Mouse (Mus musculus): ENCODE results near the gene Olfr283. TPM values are rescaled to one million over a fixed set of nuclear protein-coding genes. Genes with fewer than 3 reads are reported as not detected.

The Olfr283 gene
- polyA plus RNA-seq, 1 experiment from 2014 or later: not detected

DNA sequence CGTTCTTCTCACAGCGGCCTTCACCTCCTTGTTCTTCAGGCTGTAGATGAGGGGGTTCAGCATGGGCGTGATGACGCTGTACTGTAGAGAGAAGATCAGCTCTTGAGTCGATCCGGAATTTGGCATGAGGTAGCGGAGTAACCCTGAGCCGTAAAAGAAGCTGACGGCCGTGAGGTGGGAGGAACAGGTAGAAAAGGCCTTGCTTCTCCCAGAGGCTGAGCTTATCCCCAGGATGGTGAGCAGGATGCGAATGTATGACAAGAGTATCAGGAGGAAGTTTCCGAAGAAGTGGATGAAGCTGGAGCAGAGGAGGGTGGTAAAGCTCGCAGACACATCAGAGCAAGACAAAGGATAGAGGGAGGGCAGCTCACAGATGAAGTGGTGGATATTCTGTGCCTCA lies 2.5 kb downstream of the Olfr283 start:
- DNase-seq (ENCODE audit: low spot score): no peak
- 91% methylated on average over 13 of the region's 13 CpGs for WGBS
- no peak overlapping the region for H3K9ac ChIP-seq (ENCODE audit: low read length)
- no peaks in the 10 kb centered on the region for H3K9me3 ChIP-seq (ENCODE audit: control insufficient read depth, low read length)
- no peak overlapping the region for H3K4me3 ChIP-seq (ENCODE audit: low read depth, low read length)
- no peak for ATAC-seq (replicated peaks; ENCODE audit: low FRiP score)
- no peaks in the 10 kb centered on the region for H3K4me1 ChIP-seq (replicated peaks; ENCODE audit: control insufficient read depth, insufficient read depth, low read length)
- no peak overlapping the region for H3K4me2 ChIP-seq (ENCODE audit: low read depth, low read length, severe bottlenecking)
- H3K27ac ChIP-seq (ENCODE audit: low read depth, low read length): no peak overlapping the region
- H3K36me3 ChIP-seq (ENCODE audit: control insufficient read depth, insufficient read depth, low read length): no peaks in the 10 kb centered on the region
- no peaks in the 10 kb centered on the region for H3K27me3 ChIP-seq (ENCODE audit: control insufficient read depth, insufficient read depth, low read length)

DNA sequence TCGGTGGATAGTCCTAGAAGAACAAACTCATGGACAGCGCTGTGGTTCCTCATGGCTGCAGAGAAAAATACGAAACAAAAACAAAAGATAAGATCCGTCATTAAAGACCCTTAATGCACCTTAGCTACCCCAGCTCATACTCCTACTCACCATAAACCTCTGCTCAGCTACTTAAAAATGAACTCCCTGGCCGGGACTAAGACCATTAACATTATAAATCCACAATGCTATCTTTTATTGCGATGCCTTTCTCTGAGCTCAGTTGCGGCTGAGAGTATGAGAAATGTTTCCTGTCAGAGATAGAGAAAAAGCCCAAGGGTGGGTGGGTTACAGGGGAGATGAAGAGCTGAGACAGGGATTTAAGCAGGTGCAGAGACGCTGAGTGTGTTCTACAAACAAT lies 39.9 kb downstream of the Olfr283 start, which contains the start of gene Olfr284:
Olfr284 (minus strand) TSS at position 101 of the 400 bp plus-strand sequence.
- DNase-seq (ENCODE audit: low spot score): no peak
- H3K27ac ChIP-seq (ENCODE audit: low read depth, low read length): no peak within 1 kb of the TSS

More for the DNA sequence above, 39.9 kb downstream of the Olfr283 start, which contains the start of gene Olfr284:
- no peak within 1 kb of the TSS for H3K4me3 ChIP-seq (ENCODE audit: low read depth, low read length)
- ATAC-seq (replicated peaks; ENCODE audit: low FRiP score): no peak
- no peaks in the 10 kb centered on the region for H3K36me3 ChIP-seq (ENCODE audit: control insufficient read depth, insufficient read depth, low read length)
- H3K9me3 ChIP-seq (ENCODE audit: control insufficient read depth, low read length): no peaks in the 10 kb centered on the region
- H3K4me1 ChIP-seq (replicated peaks; ENCODE audit: control insufficient read depth, insufficient read depth, low read length): no peaks in the 10 kb centered on the region
- no peaks in the 10 kb centered on the region for H3K27me3 ChIP-seq (ENCODE audit: control insufficient read depth, insufficient read depth, low read length)
- no peak within 1 kb of the TSS for H3K9ac ChIP-seq (ENCODE audit: low read length)
- no peak within 1 kb of the TSS for H3K4me2 ChIP-seq (ENCODE audit: low read depth, low read length, severe bottlenecking)
- WGBS: 91% methylated on average over 8 of the region's 8 CpGs

Other genes starting within 250 kb of the Olfr283 start
- gene Asb8, start 215.3 kb downstream of the Olfr283 start, polyA plus RNA-seq (2014; fragmentation: Nextera tagmentation; extraction: Ambion mirVana): 47.4 and 49.4 TPM in 2 replicates
- 8.7 and 10.1 TPM in 2 replicates for gene Ccdc184, start 213.8 kb downstream of the Olfr283 start, polyA plus RNA-seq (2014; fragmentation: Nextera tagmentation; extraction: Ambion mirVana)
- not detected in 2 replicates for gene Olfr288, start 185.4 kb downstream of the Olfr283 start, polyA plus RNA-seq (2014; fragmentation: Nextera tagmentation; extraction: Ambion mirVana)
- gene Gm44579, start 160.0 kb downstream of the Olfr283 start, polyA plus RNA-seq (2014; fragmentation: Nextera tagmentation; extraction: Ambion mirVana): not detected in 2 replicates
- not detected in 2 replicates for gene Olfr287, start 159.9 kb downstream of the Olfr283 start, polyA plus RNA-seq (2014; fragmentation: Nextera tagmentation; extraction: Ambion mirVana)
- not detected in 2 replicates for gene Olfr286, start 146.5 kb downstream of the Olfr283 start, polyA plus RNA-seq (2014; fragmentation: Nextera tagmentation; extraction: Ambion mirVana)
- not detected in 2 replicates for gene H1fnt, start 123.7 kb downstream of the Olfr283 start, polyA plus RNA-seq (2014; fragmentation: Nextera tagmentation; extraction: Ambion mirVana)
- 1.2 TPM in 2 replicates for gene Zfp641, start 84.8 kb downstream of the Olfr283 start, polyA plus RNA-seq (2014; fragmentation: Nextera tagmentation; extraction: Ambion mirVana)
- not detected in 2 replicates for gene Olfr285, start 63.6 kb downstream of the Olfr283 start, polyA plus RNA-seq (2014; fragmentation: Nextera tagmentation; extraction: Ambion mirVana)
- gene Olfr284, start 40.0 kb downstream of the Olfr283 start, polyA plus RNA-seq (2014; fragmentation: Nextera tagmentation; extraction: Ambion mirVana): not detected in 2 replicates
- gene Olfr282, start 50.3 kb upstream of the Olfr283 start, polyA plus RNA-seq (2014; fragmentation: Nextera tagmentation; extraction: Ambion mirVana): not detected in 2 replicates
- gene Olfr281, start 71.6 kb upstream of the Olfr283 start, polyA plus RNA-seq (2014; fragmentation: Nextera tagmentation; extraction: Ambion mirVana): not detected in 2 replicates
- gene OR5BS1P, start 89.0 kb upstream of the Olfr283 start, polyA plus RNA-seq (2014; fragmentation: Nextera tagmentation; extraction: Ambion mirVana): not detected in 2 replicates
- gene Lalba, start 101.8 kb upstream of the Olfr283 start, polyA plus RNA-seq (2014; fragmentation: Nextera tagmentation; extraction: Ambion mirVana): 0.25 TPM in 1 of 2 replicates, not detected in the other
- not detected in 2 replicates for gene Olfr279, start 111.5 kb upstream of the Olfr283 start, polyA plus RNA-seq (2014; fragmentation: Nextera tagmentation; extraction: Ambion mirVana)
- 138 and 152 TPM in 2 replicates for gene Kansl2, start 153.3 kb upstream of the Olfr283 start, polyA plus RNA-seq (2014; fragmentation: Nextera tagmentation; extraction: Ambion mirVana)
- 62.2 and 67.0 TPM in 2 replicates for gene Ccnt1, start 190.0 kb upstream of the Olfr283 start, polyA plus RNA-seq (2014; fragmentation: Nextera tagmentation; extraction: Ambion mirVana)
- gene 4930415O20Rik, start 190.1 kb upstream of the Olfr283 start, polyA plus RNA-seq (2014; fragmentation: Nextera tagmentation; extraction: Ambion mirVana): not detected in 2 replicates
- 11.2 and 12.3 TPM in 2 replicates for gene Adcy6, start 229.1 kb upstream of the Olfr283 start, polyA plus RNA-seq (2014; fragmentation: Nextera tagmentation; extraction: Ambion mirVana)
- 45.3 and 46.9 TPM in 2 replicates for gene Cacnb3, start 249.9 kb upstream of the Olfr283 start, polyA plus RNA-seq (2014; fragmentation: Nextera tagmentation; extraction: Ambion mirVana)

Measured in forebrain, embryonic 11.5 days (tissue).